Mouse (Mus musculus): Measurements from ENCODE around the gene 1700088E04Rik.

1700088E04Rik gene

GRCm38 (mm10) chr15:79099456-79099855 lies 41.6 kb downstream of the 1700088E04Rik start:
- no peak for DNase-seq (ENCODE audit: low spot score in 2 of 2)

GRCm38 (mm10) chr15:79098868-79099267 lies 42.2 kb downstream of the 1700088E04Rik start:
- DNase-seq (ENCODE audit: low spot score in 2 of 2): no peak

GRCm38 (mm10) chr15:79098220-79098619 lies 42.8 kb downstream of the 1700088E04Rik start:
- DNase-seq (ENCODE audit: low spot score in 2 of 2): no peak

DNA sequence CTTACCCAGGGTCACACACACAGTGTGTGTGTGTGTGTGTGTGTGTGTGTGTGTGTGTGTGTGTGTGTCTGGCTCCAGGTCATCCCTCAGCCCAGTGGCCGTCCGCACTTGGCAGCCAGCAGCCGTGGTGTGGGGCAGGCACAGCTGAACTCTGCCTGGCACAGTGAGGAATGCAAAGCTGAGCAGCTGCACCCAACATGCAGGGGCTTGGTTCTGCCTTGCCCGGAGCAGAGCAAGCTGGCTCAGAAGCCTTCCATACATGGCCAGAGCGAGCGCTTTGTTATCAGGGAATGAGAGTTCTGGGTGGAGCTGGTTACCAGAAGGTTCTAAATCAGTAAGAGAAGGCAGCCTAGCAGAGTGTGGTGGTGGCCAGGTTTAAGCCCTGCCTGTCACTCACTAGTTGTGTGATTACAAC lies 43.4 kb downstream of the 1700088E04Rik start:
- no peak for DNase-seq (ENCODE audit: low spot score in 2 of 2)

DNA sequence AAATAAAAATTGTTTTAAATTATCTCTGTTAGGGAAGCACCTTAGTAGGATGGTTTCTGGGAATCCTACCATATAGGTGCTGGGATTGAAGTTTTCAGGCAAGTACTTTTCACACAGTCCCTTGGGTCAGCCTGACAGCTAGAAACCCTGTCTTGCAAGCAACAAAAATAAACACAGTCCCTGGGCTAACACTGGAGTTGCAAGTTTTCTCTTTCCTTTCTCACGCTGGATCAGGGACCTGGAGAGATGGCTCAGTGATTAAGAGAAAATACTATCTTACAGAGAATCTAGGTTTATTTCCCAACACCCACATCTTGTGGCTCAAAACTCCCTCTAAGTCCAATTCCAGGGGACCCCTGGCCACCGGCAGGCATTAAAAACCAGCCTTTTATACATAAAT lies 43.9 kb downstream of the 1700088E04Rik start:
- no peak for DNase-seq (ENCODE audit: low spot score in 2 of 2)

DNA sequence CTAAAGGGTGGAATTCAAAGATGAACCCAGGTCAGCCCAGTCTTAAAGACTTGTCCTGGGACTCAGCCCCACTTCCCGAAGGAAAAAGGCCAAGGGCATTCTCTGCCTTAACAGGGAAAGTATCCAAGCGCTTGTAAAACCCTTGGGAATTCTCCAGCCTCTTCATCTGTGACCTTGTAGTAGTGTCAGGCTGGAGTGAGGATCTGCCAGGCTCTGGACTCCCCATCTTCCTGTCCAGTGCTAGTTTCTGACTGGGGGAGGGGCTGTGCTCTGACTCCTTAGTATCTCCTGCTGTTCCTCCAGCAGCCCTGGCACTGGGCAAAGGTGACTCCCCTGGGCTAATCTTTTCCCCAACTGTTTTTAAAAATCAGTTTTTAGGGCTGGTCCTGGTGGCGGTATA lies 44.5 kb downstream of the 1700088E04Rik start:
- DNase-seq (ENCODE audit: low spot score in 2 of 2): no peak

DNA sequence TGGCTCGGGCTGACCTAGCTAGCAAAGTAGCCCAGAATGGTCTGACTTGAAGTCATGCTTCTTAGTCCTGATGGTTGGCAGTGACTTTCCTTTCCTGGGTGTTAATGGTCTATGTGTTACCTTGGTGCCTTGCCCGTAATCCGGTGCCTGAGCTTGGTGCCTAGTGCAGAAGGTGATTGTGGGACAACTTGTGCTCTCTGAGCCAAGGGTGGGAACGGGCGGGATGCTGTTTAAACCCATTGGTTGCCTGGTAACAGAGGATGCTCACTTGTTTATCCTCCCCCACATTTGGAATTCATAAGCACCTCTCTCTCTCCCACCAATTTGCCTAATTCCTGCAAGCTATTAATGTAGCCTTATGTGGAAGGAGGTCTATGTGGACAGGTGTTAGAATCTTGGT lies 45.6 kb downstream of the 1700088E04Rik start:
- DNase-seq (ENCODE audit: low spot score in 2 of 2): no peak

GRCm38 (mm10) chr15:79093083-79093839 lies 47.8 kb downstream of the 1700088E04Rik start:
- DNase-seq (ENCODE audit: low spot score in 2 of 2): no peak

DNA sequence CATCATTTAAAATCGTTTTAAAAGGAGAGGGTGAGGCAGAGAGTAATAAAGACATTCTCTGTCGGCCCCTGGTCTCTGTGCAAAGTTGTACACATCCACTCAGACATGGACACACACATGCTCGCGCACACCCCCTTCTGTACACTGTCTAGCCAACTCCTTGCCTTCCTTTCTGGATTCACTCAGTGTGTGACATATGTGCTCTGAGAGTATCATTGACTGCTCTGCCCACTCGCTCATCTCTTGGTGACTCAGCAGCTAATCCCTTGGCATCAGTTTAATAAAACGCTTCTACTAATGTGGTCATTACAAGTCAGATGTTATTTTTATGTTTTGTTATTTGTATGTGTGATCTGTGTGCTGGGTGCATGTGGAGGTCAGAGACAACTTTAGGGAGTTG lies 48.8 kb downstream of the 1700088E04Rik start:
- DNase-seq (ENCODE audit: low spot score in 2 of 2): no peak

GRCm38 (mm10) chr15:79079567-79079966 lies 61.5 kb downstream of the 1700088E04Rik start:
- DNase-seq (ENCODE audit: low spot score in 2 of 2): no peak

Measured in spleen, postnatal 14 days (tissue).